Mouse (Mus musculus) ES-E14 (cell line): ENCODE measurements around the gene Cds1.

Experiments
- CHD2 ChIP-seq: IDR thresholded peaks from 2 replicates; pipeline ENCODE4 v1.6.1; 2014; ENCODE audit warnings: mild to moderate bottlenecking, low read depth, low read length, inconsistent platforms
- HCFC1 ChIP-seq: IDR thresholded peaks from 2 replicates; pipeline ENCODE4 v1.6.1; 2012; ENCODE audit warnings: low read length, inconsistent platforms, borderline replicate concordance; ENCODE audit not compliant: insufficient read depth
- ZC3H11A ChIP-seq: IDR thresholded peaks from 2 replicates; pipeline ENCODE4 v1.6.1; 2012; ENCODE audit warnings: low read depth, mild to moderate bottlenecking, inconsistent platforms, low read length, borderline replicate concordance

- no peak for TF ChIP-seq HCFC1
- TF ChIP-seq CHD2 = no peak
- no peak for TF ChIP-seq ZC3H11A
Observed at GRCm38 (mm10) chr5:101767486-101767885, 2.6 kb downstream of the Cds1 start.
